Mouse (Mus musculus) myocyte (in vitro differentiated cells): Measurements from ENCODE around the gene Smim13.

Experiments
- CEBPB ChIP-seq: IDR thresholded peaks from 2 replicates; pipeline ENCODE4 v1.6.1; 2011; ENCODE audit warnings: mild to moderate bottlenecking, moderate library complexity; ENCODE audit not compliant: poor library complexity, insufficient read depth, severe bottlenecking
- E2F4 ChIP-seq: IDR thresholded peaks from one replicate; pipeline ENCODE4 v1.6.1; 2011; ENCODE audit warnings: mild to moderate bottlenecking, control low read depth, moderate library complexity; ENCODE audit not compliant: insufficient read depth
- MAX ChIP-seq: IDR thresholded peaks from one replicate; pipeline ENCODE4 v1.6.1; 2011; ENCODE audit warnings: low read depth, mild to moderate bottlenecking, control low read depth
- MYOD1 ChIP-seq, 3 experiments: IDR thresholded peaks; one replicate each; pipeline ENCODE4 v1.6.1; 2011; ENCODE audit warnings: control low read depth in 2 of 3, low read depth in 2 of 3, mild to moderate bottlenecking in 2 of 3, moderate library complexity in 1 of 3; ENCODE audit not compliant: insufficient read length in 2 of 3, control insufficient read depth in 1 of 3
- MYOG ChIP-seq, 3 experiments: IDR thresholded peaks; one replicate each; pipeline ENCODE4 v1.6.1; 2011; ENCODE audit warnings: control low read depth in 2 of 3, low read depth in 2 of 3, mild to moderate bottlenecking in 2 of 3; ENCODE audit not compliant: insufficient read length in 2 of 3, control insufficient read depth in 1 of 3, insufficient read depth in 1 of 3
- POLR2A ChIP-seq: IDR thresholded peaks from one replicate; pipeline ENCODE4 v1.6.1; 2011; ENCODE audit warnings: low read depth, mild to moderate bottlenecking, control low read depth, moderate library complexity; ENCODE audit not compliant: insufficient read length
- POLR2AphosphoS2 ChIP-seq: IDR thresholded peaks from one replicate; pipeline ENCODE4 v1.6.1; 2011; ENCODE audit warnings: low read depth, control low read depth; ENCODE audit not compliant: insufficient read length
- REST ChIP-seq: IDR thresholded peaks from one replicate; pipeline ENCODE4 v1.6.1; 2011; ENCODE audit warnings: mild to moderate bottlenecking, control low read depth, moderate library complexity; ENCODE audit not compliant: insufficient read depth, insufficient read length
- SRF ChIP-seq: IDR thresholded peaks from one replicate; pipeline ENCODE4 v1.6.1; 2011; ENCODE audit warnings: low read depth; ENCODE audit not compliant: control insufficient read depth, insufficient read length
- TCF12 ChIP-seq: IDR thresholded peaks from one replicate; pipeline ENCODE4 v1.6.1; 2011; ENCODE audit warnings: mild to moderate bottlenecking, control low read depth; ENCODE audit not compliant: poor library complexity, insufficient read depth, severe bottlenecking
- TCF3 ChIP-seq: IDR thresholded peaks from one replicate; pipeline ENCODE4 v1.6.1; 2011; ENCODE audit warnings: low read depth, control low read depth; ENCODE audit not compliant: insufficient read length
- USF1 ChIP-seq: IDR thresholded peaks from one replicate; pipeline ENCODE4 v1.6.1; 2011; ENCODE audit warnings: low read depth, mild to moderate bottlenecking, control low read depth, moderate library complexity

DNA sequence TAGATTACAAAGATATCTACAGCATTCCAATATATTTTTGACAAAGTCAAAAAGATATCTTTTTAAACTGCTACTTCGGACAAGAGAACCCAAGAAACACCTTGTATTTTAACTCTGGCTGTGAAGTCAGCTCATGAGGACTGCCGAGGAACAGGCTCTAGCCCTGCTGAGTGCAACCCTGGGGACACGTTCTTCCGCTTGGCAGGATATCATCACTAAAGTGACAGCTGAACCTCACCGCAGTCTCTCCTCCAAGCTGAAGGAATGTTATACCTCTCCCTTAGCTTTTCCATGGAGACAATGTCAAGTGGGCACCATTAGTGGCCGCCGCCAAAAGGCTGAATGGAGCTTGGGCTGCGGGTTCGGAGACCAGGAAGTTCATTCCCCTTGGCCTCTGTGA, 46.0 kb upstream of the Smim13 start:
- TF ChIP-seq CEBPB (no peak), MYOG (IDR thresholded peaks at IDR 0.05; ENCODE audit: control insufficient read depth in 1 of 3, insufficient read depth in 1 of 3, insufficient read length in 2 of 3, low read depth in 2 of 3) (no peak), SRF (no peak), POLR2A (no peak), USF1 (no peak), TCF3 (no peak), E2F4 (no peak), MAX (no peak), POLR2AphosphoS2 (no peak), TCF12 (no peak), MYOD1 (IDR thresholded peaks at IDR 0.05; ENCODE audit: control insufficient read depth in 1 of 3, insufficient read length in 2 of 3, low read depth in 2 of 3) (no peak), REST (no peak)
